Mouse (Mus musculus): ENCODE measurements around the gene Slco1c1. TPM values are rescaled to one million over a fixed set of nuclear protein-coding genes. Genes with fewer than 3 reads are reported as not detected.

The Slco1c1 gene
- polyA plus RNA-seq (2014; fragmentation: Nextera tagmentation; extraction: Ambion mirVana): 0.07 and 0.13 TPM in 2 replicates

DNA sequence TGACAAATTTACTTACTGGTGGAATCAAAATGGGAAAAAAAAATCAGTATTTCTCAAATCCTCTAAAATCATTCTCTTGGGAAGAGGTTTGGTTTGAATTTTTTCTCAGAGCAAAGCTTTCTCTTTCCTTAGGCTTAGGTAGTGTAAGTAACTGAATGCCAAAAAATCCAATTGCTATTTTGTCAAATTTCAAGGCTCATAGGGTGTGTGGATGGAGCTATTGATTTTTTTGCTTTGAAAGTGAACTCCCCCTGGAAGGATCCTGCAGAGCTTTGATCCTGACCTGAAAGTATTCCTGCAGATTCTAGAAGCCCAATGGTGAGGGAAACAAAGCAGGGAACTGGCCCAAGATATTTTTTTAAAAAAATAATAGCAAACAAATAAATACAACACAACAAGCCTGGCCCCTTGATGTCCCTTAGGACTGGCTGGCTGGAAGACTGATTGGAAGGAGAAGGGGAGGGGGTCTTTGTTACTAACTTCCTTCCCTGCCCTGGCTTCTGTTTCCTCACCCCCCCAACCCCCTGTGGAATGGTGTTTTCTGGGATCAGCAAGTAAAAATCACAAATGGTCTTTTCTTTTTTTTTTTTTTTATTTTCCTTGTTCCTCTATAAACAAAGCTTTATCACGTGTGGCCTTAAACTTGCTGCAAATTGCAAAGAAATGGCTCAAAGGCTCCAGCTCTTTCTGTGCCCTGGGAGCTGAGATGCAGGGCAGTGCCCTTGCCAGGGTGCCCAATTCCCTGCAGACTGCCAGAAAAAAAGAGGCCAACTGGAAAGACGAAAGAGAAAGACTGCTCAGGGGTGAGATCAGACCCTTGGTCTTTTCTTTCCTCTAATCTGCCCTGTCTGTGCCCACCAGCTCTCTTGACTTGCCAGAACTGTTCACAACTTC lies at the start of gene Slco1c1:
Slco1c1 (plus strand) TSS at position 622 of the 894 bp plus-strand sequence.
- Histone ChIP-seq H3K36me3 (ENCODE audit: control insufficient read depth, insufficient read depth, low read length) (no peaks in the 10 kb centered on the region), H3K9me3 (ENCODE audit: control insufficient read depth, low read length) (no peaks in the 10 kb centered on the region), H3K9ac (ENCODE audit: low read length) (no peak within 1 kb of the TSS), H3K27ac (replicated peaks; ENCODE audit: low read depth, low read length) (no peak within 1 kb of the TSS), H3K4me2 (ENCODE audit: low read depth, severe bottlenecking) (no peak within 1 kb of the TSS), H3K27me3 (ENCODE audit: control insufficient read depth, insufficient read depth, low read length) (no peaks in the 10 kb centered on the region), H3K4me3 (ENCODE audit: low read depth, low read length) (no peak within 1 kb of the TSS), H3K4me1 (ENCODE audit: control insufficient read depth, insufficient read depth, low read length) (no peaks in the 10 kb centered on the region)
- ATAC-seq (ENCODE audit: insufficient number of reproducible peaks, low FRiP score, low TSS enrichment, low read depth): no peak
- no peak for DNase-seq (ENCODE audit: low spot score)
- 70% methylated on average over 2 of the region's 2 CpGs for WGBS

DNA sequence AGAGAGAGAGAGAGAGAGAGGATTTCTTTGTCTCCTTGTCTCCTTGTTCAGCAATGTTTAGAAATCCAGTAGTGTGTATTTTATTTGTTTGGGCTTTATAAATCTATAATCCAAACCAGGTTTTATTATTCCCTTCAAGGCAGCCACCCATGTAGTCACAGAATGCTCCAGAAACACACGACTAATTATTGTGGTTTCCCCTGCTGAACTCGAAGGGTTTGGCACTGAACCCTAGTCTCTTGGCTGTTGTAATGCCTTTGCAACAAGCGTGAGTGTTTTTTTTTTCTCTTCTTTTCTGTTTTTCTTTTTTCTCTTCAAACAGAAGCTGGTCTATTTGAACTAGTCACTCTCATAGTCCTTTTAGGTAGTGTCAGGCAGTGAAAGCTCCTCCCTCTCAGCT lies 49.5 kb upstream of the Slco1c1 start:
- Histone ChIP-seq H3K27ac (replicated peaks; ENCODE audit: low read depth, low read length) (no peak overlapping the region), H3K4me3 (ENCODE audit: low read depth, low read length) (no peak overlapping the region), H3K9ac (ENCODE audit: low read length) (no peak overlapping the region), H3K27me3 (ENCODE audit: control insufficient read depth, insufficient read depth, low read length) (no peaks in the 10 kb centered on the region), H3K9me3 (ENCODE audit: control insufficient read depth, low read length) (no peaks in the 10 kb centered on the region), H3K36me3 (ENCODE audit: control insufficient read depth, insufficient read depth, low read length) (no peaks in the 10 kb centered on the region), H3K4me2 (ENCODE audit: low read depth, severe bottlenecking) (no peak overlapping the region), H3K4me1 (ENCODE audit: control insufficient read depth, insufficient read depth, low read length) (no peaks in the 10 kb centered on the region)
- ATAC-seq (ENCODE audit: insufficient number of reproducible peaks, low FRiP score, low TSS enrichment, low read depth) (no peak), DNase-seq (ENCODE audit: low spot score) (no peak)
- WGBS: 57% methylated on average over 3 of the region's 3 CpGs

DNA sequence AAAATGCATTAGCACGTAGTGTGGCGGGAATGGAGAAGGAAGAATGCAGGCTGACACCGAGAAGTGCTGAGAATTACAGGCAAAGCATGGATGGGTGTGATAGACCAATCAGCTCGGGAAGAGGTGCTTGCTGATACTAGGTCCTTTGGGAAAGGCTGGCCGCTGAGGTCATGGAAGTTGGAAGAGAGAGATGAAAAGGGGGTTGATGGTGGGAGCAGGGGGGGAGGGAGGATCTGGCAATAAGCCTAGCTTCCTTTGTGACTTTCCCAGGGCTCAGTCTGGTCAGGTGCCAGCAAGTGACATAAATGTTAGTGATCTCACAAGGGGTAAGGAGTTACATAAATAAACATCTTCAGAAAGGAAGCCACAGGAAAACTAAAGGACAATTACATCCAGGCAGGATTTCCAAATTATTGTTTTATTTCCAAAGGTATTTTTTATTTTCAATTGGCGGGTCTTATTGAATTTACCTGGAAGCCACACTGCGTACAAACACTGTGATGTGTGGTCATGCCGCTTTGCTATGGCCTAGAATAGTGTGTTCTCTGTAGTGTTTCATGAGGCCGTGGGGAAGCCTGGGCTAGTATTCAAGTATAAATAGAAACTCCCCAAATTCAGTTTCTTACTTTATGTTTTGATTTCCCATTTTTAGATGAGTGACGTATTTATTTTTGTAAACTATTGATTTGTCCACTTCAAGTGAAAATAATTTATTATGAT lies 38.7 kb upstream of the Slco1c1 start:
- H3K9me3 ChIP-seq (ENCODE audit: control insufficient read depth, low read length): no peaks in the 10 kb centered on the region
- no peak overlapping the region for H3K27ac ChIP-seq (replicated peaks; ENCODE audit: low read depth, low read length)
- H3K9ac ChIP-seq (ENCODE audit: low read length): no peak overlapping the region
- no peaks in the 10 kb centered on the region for H3K4me1 ChIP-seq (ENCODE audit: control insufficient read depth, insufficient read depth, low read length)
- 70% methylated on average over 10 of the region's 10 CpGs for WGBS
- DNase-seq (ENCODE audit: low spot score) (no peak), ATAC-seq (ENCODE audit: insufficient number of reproducible peaks, low FRiP score, low TSS enrichment, low read depth) (no peak)
- H3K4me3 ChIP-seq (ENCODE audit: low read depth, low read length): no peak overlapping the region
- H3K4me2 ChIP-seq (ENCODE audit: low read depth, severe bottlenecking): no peak overlapping the region
- H3K36me3 ChIP-seq (ENCODE audit: control insufficient read depth, insufficient read depth, low read length): no peaks in the 10 kb centered on the region
- no peaks in the 10 kb centered on the region for H3K27me3 ChIP-seq (ENCODE audit: control insufficient read depth, insufficient read depth, low read length)

DNA sequence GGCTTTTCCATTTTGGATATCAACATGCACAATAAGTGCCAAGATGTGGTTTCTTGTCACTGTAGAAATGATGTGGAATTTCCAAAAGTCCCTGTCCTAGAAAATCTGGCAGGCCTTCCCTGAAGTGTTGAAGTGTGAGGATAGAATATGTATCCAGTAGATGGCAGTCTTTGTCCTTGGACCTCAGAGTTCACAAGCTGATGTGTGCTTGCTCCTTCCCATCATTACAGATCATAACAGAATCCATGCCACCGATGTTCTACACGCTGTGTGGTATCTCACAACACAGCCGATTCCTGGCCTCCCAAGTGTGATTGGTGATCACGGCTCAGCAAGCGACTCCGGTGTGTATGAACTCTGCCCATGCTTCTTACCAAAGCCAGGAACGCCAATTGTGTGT lies 36.9 kb upstream of the Slco1c1 start:
- Histone ChIP-seq H3K27me3 (ENCODE audit: control insufficient read depth, insufficient read depth, low read length) (no peaks in the 10 kb centered on the region), H3K36me3 (ENCODE audit: control insufficient read depth, insufficient read depth, low read length) (no peaks in the 10 kb centered on the region), H3K4me3 (ENCODE audit: low read depth, low read length) (no peak overlapping the region), H3K4me1 (ENCODE audit: control insufficient read depth, insufficient read depth, low read length) (no peaks in the 10 kb centered on the region), H3K9ac (ENCODE audit: low read length) (no peak overlapping the region), H3K9me3 (ENCODE audit: control insufficient read depth, low read length) (no peaks in the 10 kb centered on the region), H3K27ac (replicated peaks; ENCODE audit: low read depth, low read length) (no peak overlapping the region), H3K4me2 (ENCODE audit: low read depth, severe bottlenecking) (no peak overlapping the region)
- no peak for DNase-seq (ENCODE audit: low spot score)
- WGBS: 78% methylated on average over 7 of the region's 7 CpGs
- ATAC-seq (ENCODE audit: insufficient number of reproducible peaks, low FRiP score, low TSS enrichment, low read depth): no peak

DNA sequence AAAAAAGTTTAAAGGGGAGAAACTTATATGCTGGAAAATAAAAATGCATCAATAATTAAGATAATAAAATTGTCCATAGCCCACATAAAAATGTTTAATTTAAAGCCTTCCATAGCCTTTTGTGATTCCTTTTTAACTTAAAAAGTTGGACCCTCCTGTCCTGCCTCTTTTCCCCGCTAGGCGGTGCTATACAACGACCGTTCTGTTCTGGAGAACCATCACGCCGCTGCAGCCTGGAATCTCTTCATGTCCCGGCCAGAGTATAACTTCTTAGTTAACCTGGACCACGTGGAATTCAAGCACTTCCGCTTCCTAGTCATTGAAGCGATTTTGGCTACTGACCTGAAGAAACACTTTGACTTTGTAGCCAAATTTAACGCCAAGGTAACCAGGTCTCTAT lies 35.5 kb upstream of the Slco1c1 start:
- H3K36me3 ChIP-seq (ENCODE audit: control insufficient read depth, insufficient read depth, low read length): no peaks in the 10 kb centered on the region
- DNase-seq (ENCODE audit: low spot score): peak; percentile 80
- no peak overlapping the region for H3K4me2 ChIP-seq (ENCODE audit: low read depth, severe bottlenecking)
- H3K4me3 ChIP-seq (ENCODE audit: low read depth, low read length): no peak overlapping the region
- H3K27ac ChIP-seq (replicated peaks; ENCODE audit: low read depth, low read length): no peak overlapping the region
- WGBS: 16% methylated on average over 11 of the region's 11 CpGs
- no peak overlapping the region for H3K9ac ChIP-seq (ENCODE audit: low read length)
- no peaks in the 10 kb centered on the region for H3K27me3 ChIP-seq (ENCODE audit: control insufficient read depth, insufficient read depth, low read length)
- no peak for ATAC-seq (ENCODE audit: insufficient number of reproducible peaks, low FRiP score, low TSS enrichment, low read depth)
- no peaks in the 10 kb centered on the region for H3K9me3 ChIP-seq (ENCODE audit: control insufficient read depth, low read length)
- no peaks in the 10 kb centered on the region for H3K4me1 ChIP-seq (ENCODE audit: control insufficient read depth, insufficient read depth, low read length)

DNA sequence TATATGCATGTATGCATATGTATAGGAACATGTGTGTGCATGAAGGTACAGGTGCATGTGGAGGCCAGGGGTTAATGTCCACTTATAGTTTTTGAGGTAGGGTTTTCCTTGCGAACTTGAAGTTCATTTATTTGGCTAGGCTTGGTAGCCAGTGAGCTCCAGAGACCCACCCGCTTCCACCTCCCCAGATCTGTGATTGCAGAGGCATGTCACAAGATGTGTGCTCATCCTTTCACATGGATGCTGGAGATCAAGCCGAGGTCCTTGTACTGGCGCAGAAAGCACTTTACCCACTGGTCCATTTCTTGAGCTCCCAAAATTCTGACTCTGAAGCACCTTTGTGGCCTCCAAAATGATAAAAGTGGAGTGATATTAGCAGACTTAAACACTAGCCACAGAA lies 29.3 kb upstream of the Slco1c1 start:
- Histone ChIP-seq H3K9me3 (ENCODE audit: control insufficient read depth, low read length) (no peaks in the 10 kb centered on the region), H3K36me3 (ENCODE audit: control insufficient read depth, insufficient read depth, low read length) (no peaks in the 10 kb centered on the region; the same call in 1 of the 2 replicates), H3K9ac (ENCODE audit: low read length) (no peak overlapping the region), H3K27ac (replicated peaks; ENCODE audit: low read depth, low read length) (no peak overlapping the region), H3K27me3 (ENCODE audit: control insufficient read depth, insufficient read depth, low read length) (no peaks in the 10 kb centered on the region), H3K4me3 (ENCODE audit: low read depth, low read length) (no peak overlapping the region), H3K4me2 (ENCODE audit: low read depth, severe bottlenecking) (no peak overlapping the region), H3K4me1 (ENCODE audit: control insufficient read depth, insufficient read depth, low read length) (0 out of 2 replicates have a peak, but pooled peaks cover 7% of the 10 kb centered on the region)
- 85% methylated on average over 4 of the region's 4 CpGs for WGBS
- DNase-seq (ENCODE audit: low spot score) (no peak), ATAC-seq (ENCODE audit: insufficient number of reproducible peaks, low FRiP score, low TSS enrichment, low read depth) (no peak)

DNA sequence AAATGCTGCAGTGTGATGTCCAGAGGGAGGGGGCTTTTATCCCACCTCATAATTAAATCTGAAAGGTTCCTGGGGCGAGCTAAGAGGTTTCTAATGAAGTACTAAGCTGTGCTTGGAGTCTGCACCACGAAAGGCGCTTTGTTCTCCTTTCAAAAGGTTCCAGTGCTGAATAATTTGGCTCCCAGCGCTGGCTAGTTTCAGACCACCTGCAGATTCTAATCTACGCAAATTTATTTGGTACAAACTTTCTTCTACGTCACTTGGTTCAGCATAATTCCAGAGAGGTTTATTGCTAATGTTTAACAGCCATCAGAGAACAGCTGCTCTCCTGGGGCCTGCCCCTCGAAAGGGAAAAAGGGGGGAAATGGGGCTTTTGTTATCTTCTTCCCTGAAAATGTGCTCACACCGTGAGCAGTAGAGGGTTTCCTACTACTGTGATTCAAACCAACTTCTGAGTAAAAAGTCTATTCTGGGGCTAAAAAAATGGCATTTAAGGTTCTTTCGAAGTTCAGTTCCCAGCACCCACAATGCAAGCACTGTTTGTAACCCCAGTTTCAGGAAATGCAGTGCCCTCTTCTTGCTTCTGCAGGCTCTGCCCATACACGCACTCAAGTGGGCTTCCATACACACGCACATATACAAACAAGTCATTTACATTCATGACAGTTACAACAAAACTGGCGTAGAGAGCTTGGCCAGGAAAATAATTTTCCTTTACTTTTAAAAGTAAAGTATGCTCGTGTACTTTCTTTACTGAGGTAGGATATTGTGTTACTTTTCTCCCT lies 28.3 kb upstream of the Slco1c1 start:
- Histone ChIP-seq H3K4me3 (ENCODE audit: low read depth, low read length) (no peak overlapping the region), H3K9me3 (ENCODE audit: control insufficient read depth, low read length) (no peaks in the 10 kb centered on the region), H3K4me2 (ENCODE audit: low read depth, severe bottlenecking) (no peak overlapping the region), H3K27me3 (ENCODE audit: control insufficient read depth, insufficient read depth, low read length) (no peaks in the 10 kb centered on the region), H3K27ac (replicated peaks; ENCODE audit: low read depth, low read length) (no peak overlapping the region), H3K36me3 (ENCODE audit: control insufficient read depth, insufficient read depth, low read length) (no peaks in the 10 kb centered on the region; the same call in 1 of the 2 replicates), H3K4me1 (ENCODE audit: control insufficient read depth, insufficient read depth, low read length) (0 out of 2 replicates have a peak, but pooled peaks cover 7% of the 10 kb centered on the region), H3K9ac (ENCODE audit: low read length) (no peak overlapping the region)
- ATAC-seq (ENCODE audit: insufficient number of reproducible peaks, low FRiP score, low TSS enrichment, low read depth) (peak; percentile 67), DNase-seq (ENCODE audit: low spot score) (peak; percentile 49)
- WGBS: 15% methylated on average over 13 of the region's 13 CpGs

DNA sequence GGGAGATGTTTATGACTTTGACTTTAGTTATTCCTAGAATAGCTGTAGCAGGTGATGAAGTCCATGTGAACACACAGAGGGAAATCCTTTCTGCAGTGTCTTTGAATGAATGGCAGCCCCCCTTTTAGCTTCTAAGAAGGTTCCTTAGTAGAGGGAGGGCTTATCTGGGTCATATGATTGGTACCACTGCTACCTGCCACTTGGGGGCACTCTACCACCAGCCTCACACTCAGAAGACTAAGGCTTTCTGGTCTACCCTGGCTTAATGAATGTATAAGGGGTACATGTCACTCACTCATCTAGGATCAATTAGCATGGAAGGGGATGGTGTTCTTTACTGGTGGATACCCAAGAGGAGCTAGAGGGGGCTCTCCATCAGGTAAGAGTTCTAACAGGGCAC lies 24.7 kb upstream of the Slco1c1 start:
- DNase-seq (ENCODE audit: low spot score) (no peak), ATAC-seq (ENCODE audit: insufficient number of reproducible peaks, low FRiP score, low TSS enrichment, low read depth) (no peak)
- Histone ChIP-seq H3K27ac (replicated peaks; ENCODE audit: low read depth, low read length) (no peak overlapping the region), H3K9ac (ENCODE audit: low read length) (no peak overlapping the region), H3K4me3 (ENCODE audit: low read depth, low read length) (no peak overlapping the region), H3K4me2 (ENCODE audit: low read depth, severe bottlenecking) (no peak overlapping the region), H3K4me1 (ENCODE audit: control insufficient read depth, insufficient read depth, low read length) (0 out of 2 replicates have a peak, but pooled peaks cover 7% of the 10 kb centered on the region), H3K36me3 (ENCODE audit: control insufficient read depth, insufficient read depth, low read length) (no peaks in the 10 kb centered on the region; the same call in 1 of the 2 replicates), H3K27me3 (ENCODE audit: control insufficient read depth, insufficient read depth, low read length) (no peaks in the 10 kb centered on the region), H3K9me3 (ENCODE audit: control insufficient read depth, low read length) (no peaks in the 10 kb centered on the region)
